Mouse (Mus musculus): ENCODE results near the gene Pdia4.

- TF ChIP-seq POLR2A (IDR thresholded peaks at IDR 0.05; ENCODE audit: control insufficient read depth, low read depth, low read length) (no peak), CTCF (IDR thresholded peaks at IDR 0.05; ENCODE audit: control insufficient read depth, insufficient read depth, insufficient replicate concordance, low read depth, low read length) (no peak)
Measured at GRCm38 (mm10) chr6:47781091-47781968, 31.9 kb downstream of the Pdia4 start.

Data from testis, adult 2 months (tissue).